Mouse (Mus musculus): Measurements from ENCODE around the gene Irs1.

The Irs1 gene

GRCm38 (mm10) chr1:82288421-82288990 lies 2.7 kb downstream of the Irs1 start:
- no peak for DNase-seq

- no peak for DNase-seq
Measured at GRCm38 (mm10) chr1:82287776-82288325, 3.4 kb downstream of the Irs1 start.

GRCm38 (mm10) chr1:82287052-82287775 lies 4.0 kb downstream of the Irs1 start:
- no peak for DNase-seq

- no peak for DNase-seq
Measured at GRCm38 (mm10) chr1:82286190-82287051, 4.8 kb downstream of the Irs1 start.

- no peak for DNase-seq
Measured at GRCm38 (mm10) chr1:82285461-82286189, 5.6 kb downstream of the Irs1 start.

- DNase-seq = no peak
Measured at GRCm38 (mm10) chr1:82284403-82284802, 6.8 kb downstream of the Irs1 start.

- DNase-seq = no peak
Measured at GRCm38 (mm10) chr1:82283901-82284301, 7.3 kb downstream of the Irs1 start.

- DNase-seq = peak; percentile 86 to 89
Measured at GRCm38 (mm10) chr1:82282992-82283611, 8.1 kb downstream of the Irs1 start.

GRCm38 (mm10) chr1:82281823-82282222 lies 9.4 kb downstream of the Irs1 start:
- DNase-seq = no peak

- DNase-seq = no peak
Measured at GRCm38 (mm10) chr1:82279768-82280167, 11.4 kb downstream of the Irs1 start.

- DNase-seq = no peak
Measured at GRCm38 (mm10) chr1:82274361-82274760, 16.9 kb downstream of the Irs1 start.

- DNase-seq = no peak
Measured at GRCm38 (mm10) chr1:82273529-82273928, 17.7 kb downstream of the Irs1 start.

GRCm38 (mm10) chr1:82272231-82272630 lies 19.0 kb downstream of the Irs1 start:
- DNase-seq = no peak

- DNase-seq = no peak
Measured at GRCm38 (mm10) chr1:82267547-82267946, 23.7 kb downstream of the Irs1 start.

GRCm38 (mm10) chr1:82262331-82262730 lies 28.9 kb downstream of the Irs1 start:
- DNase-seq = no peak

- DNase-seq = no peak
Measured at GRCm38 (mm10) chr1:82261638-82262037, 29.6 kb downstream of the Irs1 start.

- no peak for DNase-seq
Measured at GRCm38 (mm10) chr1:82261053-82261618, 30.1 kb downstream of the Irs1 start.

- no peak for DNase-seq
Measured at GRCm38 (mm10) chr1:82260055-82260454, 31.2 kb downstream of the Irs1 start.

- DNase-seq = no peak
Measured at GRCm38 (mm10) chr1:82258331-82258730, 32.9 kb downstream of the Irs1 start.

- no peak for DNase-seq
Measured at GRCm38 (mm10) chr1:82257457-82257856, 33.8 kb downstream of the Irs1 start.

- no peak for DNase-seq
Measured at GRCm38 (mm10) chr1:82253789-82254445, 37.3 kb downstream of the Irs1 start.

All from lung, adult 18-20 months (tissue).